Mouse (Mus musculus) lung, embryonic 16.5 days (tissue): ENCODE measurements at regions not wholly inside any gene's neighbourhood (a gene's known extent, or its start where the extent isn't known, plus 50 kb on each side); places are given as distances from the start of the nearest gene placed in this dataset.
"Not testable (repeated sequence)": the region's sequence is repeated elsewhere in the genome, so short reads cannot be mapped to it uniquely, and the experiment has no call there.

Experiments
- ATAC-seq: fragments of 200-750 bp; cut with Nextera tagmentation; 2 replicates; pipeline ENCODE4 v1.8.0; 2017; ENCODE audit warnings: low read depth, mild to moderate bottlenecking, moderate library complexity
- H3K27ac ChIP-seq: fragments of 300-500 bp; sonication (generic); 2 replicates; pipeline ENCODE4 v1.5.1; 2014; ENCODE audit warnings: mild to moderate bottlenecking, control low read depth, low read length
- H3K27me3 ChIP-seq: fragments of 300-500 bp; sonication (generic); 2 replicates; pipeline ENCODE4 v1.6.1; 2014; ENCODE audit warnings: low read depth, low read length, mixed read lengths; ENCODE audit not compliant: control insufficient read depth, insufficient read depth
- H3K36me3 ChIP-seq: fragments of 300-500 bp; sonication (generic); 2 replicates; pipeline ENCODE4 v1.6.1; 2014; ENCODE audit warnings: low read length; ENCODE audit not compliant: control insufficient read depth, insufficient read depth
- H3K4me1 ChIP-seq: fragments of 300-500 bp; sonication (generic); replicated peaks from 2 replicates; pipeline ENCODE4 v1.6.1; 2014; ENCODE audit warnings: low read length, mixed read lengths; ENCODE audit not compliant: control insufficient read depth, insufficient read depth
- H3K4me2 ChIP-seq: fragments of 300-500 bp; sonication (generic); 2 replicates; pipeline ENCODE4 v1.6.1; 2014; ENCODE audit warnings: low read depth, low read length, control low read depth
- H3K4me3 ChIP-seq: fragments of 300-500 bp; sonication (generic); 2 replicates; pipeline ENCODE4 v1.5.1; 2014; ENCODE audit warnings: mild to moderate bottlenecking, low read length, control low read depth
- H3K9ac ChIP-seq: fragments of 300-500 bp; sonication (generic); 2 replicates; pipeline ENCODE4 v1.6.1; 2014; ENCODE audit warnings: low read length, control low read depth
- H3K9me3 ChIP-seq: fragments of 300-500 bp; sonication (generic); 2 replicates; pipeline ENCODE4 v1.6.1; 2016; ENCODE audit warnings: low read length; ENCODE audit not compliant: control insufficient read depth
- WGBS: fragments of 180-500 bp; shearing (Covaris S2); extraction: QIAGEN DNeasy Blood & Tissue Kit; methylation state at CpG from one replicate; pipeline ENCODE4 v1.1.7; 2014; 5-methylcytosine and 5-hydroxymethylcytosine counted together

- Histone ChIP-seq H3K27me3 (no peaks in the 10 kb centered on the region), H3K4me1 (peaks cover 4% of the 10 kb centered on the region; the same call in 1 of the 2 replicates), H3K36me3 (no peaks in the 10 kb centered on the region), H3K9ac (no peak overlapping the region), H3K4me2 (no peak overlapping the region), H3K9me3 (no peaks in the 10 kb centered on the region), H3K4me3 (no peak overlapping the region), H3K27ac (peak overlapping the region; percentile 56)
- WGBS = 48% methylated on average over 7 of the region's 7 CpGs
- ATAC-seq = peak; percentile 74
Measured at GRCm38 (mm10) chr3:149067758-149068157, 77.4 kb upstream of the Adgrl2 start.

- Histone ChIP-seq H3K27me3 (no peaks in the 10 kb centered on the region), H3K4me3 (no peak overlapping the region), H3K36me3 (no peaks in the 10 kb centered on the region), H3K4me2 (no peak overlapping the region), H3K9me3 (no peaks in the 10 kb centered on the region), H3K9ac (no peak overlapping the region), H3K27ac (no peak overlapping the region), H3K4me1 (peaks cover 3% of the 10 kb centered on the region; the same call in 1 of the 2 replicates)
- 19% methylated on average over 12 of the region's 12 CpGs for WGBS
- ATAC-seq = no peak
Measured at GRCm38 (mm10) chr3:149055077-149055476, 64.7 kb upstream of the Adgrl2 start.

DNA sequence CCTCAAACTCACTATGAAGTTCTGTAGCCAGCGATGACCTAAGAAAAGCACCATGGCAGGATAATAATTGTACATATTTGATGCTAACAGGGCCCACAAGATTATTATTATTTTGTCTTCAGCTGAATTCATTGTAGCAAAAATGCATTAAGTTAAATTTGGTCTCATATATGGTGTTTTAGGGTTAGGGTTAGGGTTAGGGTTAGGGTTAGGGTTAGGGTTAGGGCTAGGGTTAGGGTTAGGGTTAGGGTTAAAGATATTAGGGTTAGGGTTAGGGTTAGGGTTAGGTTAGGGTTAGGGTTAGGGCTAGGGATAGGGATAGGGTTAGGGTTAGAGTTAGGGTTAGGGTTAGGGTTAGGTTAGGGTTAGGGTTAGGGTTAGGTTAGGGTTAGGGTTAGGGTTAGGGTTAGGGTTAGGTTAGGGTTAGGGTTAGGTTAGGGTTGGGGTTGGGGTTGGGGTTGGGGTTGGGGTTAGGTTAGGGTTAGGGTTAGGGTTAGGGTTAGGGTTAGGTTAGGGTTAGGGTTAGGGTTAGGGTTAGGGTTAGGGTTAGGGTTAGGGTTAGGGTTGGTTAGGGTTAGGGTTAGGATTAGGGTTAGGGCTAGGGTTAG is 62.0 kb upstream of the Adgrl2 start:
- H3K4me2 ChIP-seq, H3K27me3 ChIP-seq, H3K9me3 ChIP-seq, H3K9ac ChIP-seq, H3K4me3 ChIP-seq, H3K4me1 ChIP-seq, H3K36me3 ChIP-seq, H3K27ac ChIP-seq: not testable (repeated sequence)
- 93% methylated on average over 1 of the region's 1 CpGs for WGBS
- ATAC-seq = peak; percentile 45; the same call in 1 of the 2 replicates

DNA sequence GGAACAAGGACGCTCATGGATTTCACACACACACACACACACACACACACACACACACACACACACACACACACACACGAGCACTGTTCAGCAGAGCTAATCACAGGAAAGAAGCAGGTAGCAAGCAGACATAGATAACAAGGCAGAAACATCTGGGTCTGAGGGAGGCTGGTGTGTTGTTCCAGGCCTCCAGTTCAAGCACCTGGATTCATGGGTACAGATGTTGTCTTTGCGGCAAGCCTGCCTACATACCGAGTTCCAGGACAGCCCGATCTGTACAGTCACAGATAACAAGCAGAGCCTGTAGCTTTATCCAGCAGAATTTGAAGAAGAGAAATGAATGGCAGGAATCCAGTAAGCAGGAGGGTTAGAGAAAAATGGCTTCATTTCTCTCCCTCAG is 55.0 kb upstream of the Adgrl2 start:
- Histone ChIP-seq H3K4me2 (no peak overlapping the region), H3K4me3 (no peak overlapping the region), H3K9me3 (no peaks in the 10 kb centered on the region), H3K4me1 (no peaks in the 10 kb centered on the region), H3K36me3 (no peaks in the 10 kb centered on the region), H3K27me3 (no peaks in the 10 kb centered on the region), H3K9ac (no peak overlapping the region), H3K27ac (no peak overlapping the region)
- ATAC-seq = no peak
- 67% methylated on average over 5 of the region's 5 CpGs for WGBS

- peaks cover 4% of the 10 kb centered on the region for H3K4me1 ChIP-seq
- 89% methylated on average over 4 of the region's 4 CpGs for WGBS
Measured at GRCm38 (mm10) chr3:149043901-149044300, 53.5 kb upstream of the Adgrl2 start.

GRCm38 (mm10) chr3:149042527-149042926 is 52.2 kb upstream of the Adgrl2 start:
- no peak overlapping the region for H3K9ac ChIP-seq
- H3K36me3 ChIP-seq = no peaks in the 10 kb centered on the region
- H3K4me2 ChIP-seq = no peak overlapping the region
- no peaks in the 10 kb centered on the region for H3K27me3 ChIP-seq
- H3K4me3 ChIP-seq = no peak overlapping the region
- ATAC-seq = no peak
- peaks cover 9% of the 10 kb centered on the region for H3K4me1 ChIP-seq
- H3K27ac ChIP-seq = no peak overlapping the region
- 59% methylated on average over 9 of the region's 9 CpGs for WGBS
- no peaks in the 10 kb centered on the region for H3K9me3 ChIP-seq

More at GRCm38 (mm10) chr3:149043901-149044300, 53.5 kb upstream of the Adgrl2 start:
- Histone ChIP-seq H3K27ac (no peak overlapping the region), H3K27me3 (no peaks in the 10 kb centered on the region), H3K4me2 (no peak overlapping the region), H3K36me3 (no peaks in the 10 kb centered on the region), H3K4me3 (no peak overlapping the region), H3K9me3 (no peaks in the 10 kb centered on the region), H3K9ac (no peak overlapping the region)
- no peak for ATAC-seq

DNA sequence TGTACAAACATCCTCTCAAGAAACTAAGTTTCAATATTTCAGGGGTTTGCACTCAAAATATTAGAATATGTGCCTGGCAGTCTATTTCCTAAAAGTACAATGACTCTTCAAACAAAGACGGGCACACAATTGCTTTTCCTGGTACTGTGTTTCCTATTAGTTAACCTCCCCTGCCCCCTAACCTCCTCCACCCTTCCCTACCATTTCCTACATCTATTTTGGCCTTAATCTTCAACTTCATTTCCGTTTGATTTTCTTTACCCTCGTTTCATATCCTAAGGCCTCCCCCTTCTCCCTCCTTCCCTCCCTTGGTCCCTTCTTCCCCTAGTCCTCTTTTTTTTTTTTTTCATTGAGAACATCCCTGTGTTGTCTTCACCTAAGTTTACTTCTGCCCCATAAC is 50.8 kb upstream of the Adgrl2 start:
- whole genome bisulfite sequencing = 44% methylated on average over 3 of the region's 3 CpGs
- H3K4me2 ChIP-seq = no peak overlapping the region
- peaks cover 9% of the 10 kb centered on the region for H3K4me1 ChIP-seq
- 0 out of 2 replicates have a peak overlapping the region, but pooled peaks have one; percentile 3 for H3K27ac ChIP-seq
- H3K4me3 ChIP-seq = no peak overlapping the region
- H3K36me3 ChIP-seq = no peaks in the 10 kb centered on the region
- no peak overlapping the region for H3K9ac ChIP-seq
- no peak for ATAC-seq
- no peaks in the 10 kb centered on the region for H3K27me3 ChIP-seq
- no peaks in the 10 kb centered on the region for H3K9me3 ChIP-seq
